Mouse (Mus musculus) lung, embryonic 14.5 days (tissue): ENCODE data around the gene Pnmal1. TPM values are rescaled to one million over a fixed set of nuclear protein-coding genes. Genes with fewer than 3 reads are reported as not detected.

Experiments used
- ATAC-seq: fragments of 200-750 bp; cut with Nextera tagmentation; 2 replicates; pipeline ENCODE4 v1.8.0; 2017; ENCODE audit warnings: mild to moderate bottlenecking, moderate TSS enrichment, moderate library complexity; ENCODE audit not compliant: insufficient read depth
- DNase-seq: peaks from one replicate; pipeline ENCODE4 v3.0.0-alpha.2; 2015
- H3K27ac ChIP-seq: fragments of 300-500 bp; sonication (generic); 2 replicates; pipeline ENCODE4 v1.5.1; 2014; ENCODE audit warnings: low read depth, mild to moderate bottlenecking, moderate library complexity
- H3K27me3 ChIP-seq: fragments of 300-500 bp; sonication (generic); 2 replicates; pipeline ENCODE4 v1.6.1; 2014; ENCODE audit warnings: low read length, control low read depth; ENCODE audit not compliant: insufficient read depth
- H3K36me3 ChIP-seq: fragments of 300-500 bp; sonication (generic); 2 replicates; pipeline ENCODE4 v1.6.1; 2014; ENCODE audit warnings: control low read depth; ENCODE audit not compliant: insufficient read depth
- H3K4me1 ChIP-seq: fragments of 300-500 bp; sonication (generic); 2 replicates; pipeline ENCODE4 v1.6.1; 2014; ENCODE audit warnings: antibody characterized with exemption, control low read depth; ENCODE audit not compliant: insufficient read depth
- H3K4me2 ChIP-seq: fragments of 300-500 bp; sonication (generic); 2 replicates; pipeline ENCODE4 v1.6.1; 2014; ENCODE audit warnings: mild to moderate bottlenecking
- H3K4me3 ChIP-seq: fragments of 300-500 bp; sonication (generic); 2 replicates; pipeline ENCODE4 v1.5.1; 2014; ENCODE audit warnings: low read depth, low read length
- H3K9ac ChIP-seq: fragments of 300-500 bp; sonication (generic); 2 replicates; pipeline ENCODE4 v1.6.1; 2014
- H3K9me3 ChIP-seq: fragments of 300-500 bp; sonication (generic); 2 replicates; pipeline ENCODE4 v1.6.1; 2016; ENCODE audit warnings: low read depth, low read length, control low read depth
- CTCF ChIP-seq: IDR thresholded peaks from 2 replicates; pipeline ENCODE4 v1.5.1; 2016; ENCODE audit warnings: antibody characterized with exemption, low read depth
- WGBS: fragments of 180-500 bp; shearing (Covaris S2); extraction: QIAGEN DNeasy Blood & Tissue Kit; methylation state at CpG from one replicate; pipeline ENCODE4 v1.1.7; 2014; 5-methylcytosine and 5-hydroxymethylcytosine counted together
- polyA plus RNA-seq: library from polyadenylated mRNA; unstranded; fragments of >200 nt; fragmentation: Nextera tagmentation; extraction: Ambion mirVana; gene quantifications from 2 replicates; pipeline ENCODE4 v1.2.1, GENCODE M21; 2014

Gene Pnmal1
- polyA plus RNA-seq, 1 experiment from 2014 or later: 0.11 TPM

- Histone ChIP-seq H3K4me1 (no peaks in the 10 kb centered on the region), H3K9me3 (no peaks in the 10 kb centered on the region), H3K4me2 (no peak overlapping the region), H3K27ac (no peak overlapping the region), H3K27me3 (no peaks in the 10 kb centered on the region), H3K4me3 (no peak overlapping the region), H3K36me3 (peaks cover 61% of the 10 kb centered on the region), H3K9ac (no peak overlapping the region)
- TF ChIP-seq CTCF: no peak
- WGBS: 84% methylated on average over 32 of the region's 32 CpGs
- ATAC-seq (no peak), DNase-seq (no peak)
Measured at GRCm38 (mm10) chr7:16915461-16916340, 43.8 kb upstream of the Pnmal1 start.

GRCm38 (mm10) chr7:16916342-16917265 lies 42.9 kb upstream of the Pnmal1 start:
- H3K4me2 ChIP-seq: no peak overlapping the region
- no peaks in the 10 kb centered on the region for H3K27me3 ChIP-seq
- WGBS: 51% methylated on average over 30 of the region's 30 CpGs
- no peak overlapping the region for H3K27ac ChIP-seq
- no peaks in the 10 kb centered on the region for H3K9me3 ChIP-seq
- TF ChIP-seq CTCF: no peak
- H3K4me3 ChIP-seq: no peak overlapping the region
- ATAC-seq (no peak), DNase-seq (no peak)
- H3K9ac ChIP-seq: no peak overlapping the region
- H3K36me3 ChIP-seq: peaks cover 69% of the 10 kb centered on the region
- H3K4me1 ChIP-seq: peaks cover 7% of the 10 kb centered on the region; the same call in 1 of the 2 replicates

GRCm38 (mm10) chr7:16917447-16917846 lies 42.0 kb upstream of the Pnmal1 start:
- Histone ChIP-seq H3K36me3 (peaks cover 77% of the 10 kb centered on the region), H3K4me3 (no peak overlapping the region), H3K27me3 (no peaks in the 10 kb centered on the region), H3K27ac (no peak overlapping the region), H3K4me2 (no peak overlapping the region), H3K9ac (no peak overlapping the region), H3K9me3 (no peaks in the 10 kb centered on the region), H3K4me1 (peaks cover 14% of the 10 kb centered on the region)
- DNase-seq (no peak), ATAC-seq (no peak)
- no peak for TF ChIP-seq CTCF
- WGBS: 45% methylated on average over 11 of the region's 11 CpGs

GRCm38 (mm10) chr7:16918014-16918413 lies 41.5 kb upstream of the Pnmal1 start:
- no peak overlapping the region for H3K4me3 ChIP-seq
- peaks cover 77% of the 10 kb centered on the region for H3K36me3 ChIP-seq
- H3K9me3 ChIP-seq: no peaks in the 10 kb centered on the region
- H3K27me3 ChIP-seq: no peaks in the 10 kb centered on the region
- DNase-seq: no peak
- no peak overlapping the region for H3K4me2 ChIP-seq
- WGBS: 83% methylated on average over 9 of the region's 9 CpGs
- no peak for ATAC-seq
- no peak for TF ChIP-seq CTCF
- H3K27ac ChIP-seq: no peak overlapping the region; the same call in 1 of the 2 replicates
- H3K4me1 ChIP-seq: peaks cover 17% of the 10 kb centered on the region
- no peak overlapping the region for H3K9ac ChIP-seq

GRCm38 (mm10) chr7:16918670-16919069 lies 40.8 kb upstream of the Pnmal1 start:
- Histone ChIP-seq H3K36me3 (peaks cover 77% of the 10 kb centered on the region), H3K4me2 (no peak overlapping the region), H3K9ac (no peak overlapping the region), H3K27ac (no peak overlapping the region), H3K4me1 (peaks cover 17% of the 10 kb centered on the region), H3K4me3 (no peak overlapping the region), H3K27me3 (no peaks in the 10 kb centered on the region), H3K9me3 (no peaks in the 10 kb centered on the region)
- 73% methylated on average over 3 of the region's 3 CpGs for WGBS
- ATAC-seq (no peak), DNase-seq (no peak)
- no peak for TF ChIP-seq CTCF

GRCm38 (mm10) chr7:16919395-16920149 lies 39.9 kb upstream of the Pnmal1 start:
- ATAC-seq (no peak), DNase-seq (no peak)
- Histone ChIP-seq H3K9ac (peak overlapping the region; percentile 20; the same call in 1 of the 2 replicates), H3K27me3 (no peaks in the 10 kb centered on the region), H3K4me2 (no peak overlapping the region), H3K9me3 (no peaks in the 10 kb centered on the region), H3K36me3 (peaks cover 73% of the 10 kb centered on the region), H3K4me1 (peaks cover 17% of the 10 kb centered on the region), H3K27ac (no peak overlapping the region), H3K4me3 (no peak overlapping the region)
- 74% methylated on average over 13 of the region's 13 CpGs for WGBS
- TF ChIP-seq CTCF: no peak
